Mouse (Mus musculus): ENCODE measurements around the gene Ccdc27. TPM values are rescaled to one million over a fixed set of nuclear protein-coding genes. Genes with fewer than 3 reads are reported as not detected.

Ccdc27 gene
- total and polyA plus RNA-seq, 3 experiments, result 0.49 TPM; not detected in 2

DNA sequence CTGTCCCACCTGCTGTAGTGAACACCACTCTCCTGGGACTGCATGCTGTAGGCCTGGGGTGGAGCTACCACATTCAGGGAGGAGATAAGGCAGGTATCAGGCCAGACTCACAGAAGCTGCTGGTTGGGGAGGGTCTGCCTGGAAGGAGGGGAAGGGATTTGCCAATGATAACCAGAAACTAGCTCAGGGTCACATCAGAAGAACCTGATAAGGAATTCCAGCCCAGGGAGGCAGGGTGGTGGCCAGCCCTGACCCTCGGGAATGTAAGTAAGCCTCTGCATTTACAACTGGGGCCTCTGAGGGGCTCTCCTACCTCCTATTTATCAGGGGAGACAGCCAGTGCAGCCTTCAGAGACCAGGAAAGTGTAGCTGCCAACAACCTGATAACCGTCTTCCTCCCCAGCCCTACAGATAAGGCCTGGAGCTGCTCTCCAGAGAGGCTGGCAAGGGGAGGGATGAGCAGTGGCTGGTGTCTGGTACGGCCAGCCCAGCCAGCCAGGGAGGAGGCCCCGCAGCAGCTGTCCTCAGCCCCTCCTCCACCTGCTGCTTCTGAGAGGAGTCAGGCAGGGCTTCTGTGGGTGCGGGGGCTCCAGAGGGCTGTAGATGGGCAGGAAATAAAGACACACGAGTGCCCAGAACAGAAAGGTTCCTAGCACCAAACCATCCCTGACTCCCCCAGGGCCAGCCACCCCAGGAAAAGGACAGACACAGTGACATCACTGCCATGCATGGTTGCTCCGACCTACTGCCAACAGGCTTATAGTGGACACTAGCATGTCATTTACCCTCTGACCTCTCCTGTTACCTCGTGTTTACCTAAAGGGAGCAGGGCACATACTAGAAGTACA is 18.5 kb downstream of the Ccdc27 start (continued):
- peak; percentile 74; the same call in 1 of the 2 replicates for TF ChIP-seq ETS1 (IDR thresholded peaks at IDR 0.05; ENCODE audit: low read depth, low read length)
- TF ChIP-seq HCFC1 (IDR thresholded peaks at IDR 0.05; ENCODE audit: low read depth, low read length), result peak; percentile 55; the same call in 1 of the 2 replicates
- peak; percentile 7; the same call in 1 of the 2 replicates for TF ChIP-seq ELF1 (IDR thresholded peaks at IDR 0.05; ENCODE audit: low read depth, low read length)
- peak; percentile 93 for TF ChIP-seq GATA1 (IDR thresholded peaks at IDR 0.05; ENCODE audit: low read depth, low read length)
- TF ChIP-seq SMC3 (IDR thresholded peaks at IDR 0.05; ENCODE audit: low read depth, low read length), result no peak

DNA sequence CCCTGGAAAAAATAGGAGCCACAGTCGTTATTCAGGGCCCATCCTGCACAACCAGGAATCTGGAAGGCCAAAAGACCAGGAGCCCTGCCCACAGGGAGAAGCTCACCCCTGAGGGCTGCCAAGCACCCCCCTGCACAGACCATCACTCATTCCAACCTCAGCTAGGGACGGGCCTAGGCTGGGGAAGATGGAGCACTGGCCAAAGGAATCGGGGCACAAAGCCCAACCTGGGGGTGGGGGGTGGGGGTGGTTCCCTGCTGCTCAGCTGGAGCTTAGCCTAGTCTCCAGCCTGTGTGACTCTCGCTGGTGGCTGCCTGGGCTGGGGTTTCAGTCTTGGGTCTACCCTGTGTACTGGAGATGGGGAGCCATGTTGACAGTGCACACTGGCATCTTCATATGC is 19.6 kb downstream of the Ccdc27 start:
- H3K9me3 ChIP-seq (replicated peaks; ENCODE audit: insufficient read depth, low read length), result no peaks in the 10 kb centered on the region
- peak overlapping the region; percentile 97 for H3K27ac ChIP-seq (ENCODE audit: control insufficient read depth, low read depth, low read length)
- TF ChIP-seq POLR2AphosphoS2 (IDR thresholded peaks at IDR 0.05; ENCODE audit: low read length) (no peak), CTCF (IDR thresholded peaks at IDR 0.05 in 2 of 3, conservative IDR thresholded peaks at IDR 0.05 in 1 of 3; ENCODE audit: control insufficient read depth in 1 of 3, insufficient read depth in 1 of 3, low read depth in 2 of 3, low read length in 3 of 3, poor library complexity in 1 of 3, severe bottlenecking in 1 of 3) (no peak), SIN3A (IDR thresholded peaks at IDR 0.05; ENCODE audit: low read length) (no peak), MAZ (IDR thresholded peaks at IDR 0.05; ENCODE audit: low read depth, low read length) (no peak), UBTF (IDR thresholded peaks at IDR 0.05; ENCODE audit: borderline replicate concordance, insufficient read depth, low read depth, low read length) (no peak), MYB (IDR thresholded peaks at IDR 0.05; ENCODE audit: low read depth, low read length) (no peak), EP300 (IDR thresholded peaks at IDR 0.05; ENCODE audit: low read depth in 1 of 2, low read length in 2 of 2) (no peak), MYC (IDR thresholded peaks at IDR 0.05; ENCODE audit: low read depth, low read length) (no peak), E2F4 (IDR thresholded peaks at IDR 0.05; ENCODE audit: borderline replicate concordance, low read depth, low read length) (no peak)
- H3K27me3 ChIP-seq (ENCODE audit: control insufficient read depth in 1 of 2, insufficient read depth in 2 of 2, low read length in 2 of 2), result no peaks in the 10 kb centered on the region
- DNase-seq (ENCODE audit: low read depth, low spot score), result no peak
- H3K79me2 ChIP-seq (ENCODE audit: control insufficient read depth, insufficient read depth, low read length, poor library complexity), result peaks cover 16% of the 10 kb centered on the region
- peaks cover 0 to 13% of the 10 kb centered on the region in 2 experiments; a peak in 3 of 4 replicates for H3K4me1 ChIP-seq (ENCODE audit: control insufficient read depth in 1 of 2, insufficient read depth in 2 of 2, low read length in 2 of 2)
- H3K36me3 ChIP-seq (ENCODE audit: control insufficient read depth in 1 of 2, insufficient read depth in 2 of 2, low read length in 2 of 2), result peaks cover 0 to 11% of the 10 kb centered on the region in 2 experiments
- H3K9ac ChIP-seq (ENCODE audit: control insufficient read depth, low read depth, low read length, poor library complexity, severe bottlenecking), result peak overlapping the region; percentile 58
- H3K4me3 ChIP-seq (ENCODE audit: control insufficient read depth in 1 of 2, insufficient read depth in 1 of 2, low read depth in 2 of 2, low read length in 2 of 2), result no peak overlapping the region

DNA sequence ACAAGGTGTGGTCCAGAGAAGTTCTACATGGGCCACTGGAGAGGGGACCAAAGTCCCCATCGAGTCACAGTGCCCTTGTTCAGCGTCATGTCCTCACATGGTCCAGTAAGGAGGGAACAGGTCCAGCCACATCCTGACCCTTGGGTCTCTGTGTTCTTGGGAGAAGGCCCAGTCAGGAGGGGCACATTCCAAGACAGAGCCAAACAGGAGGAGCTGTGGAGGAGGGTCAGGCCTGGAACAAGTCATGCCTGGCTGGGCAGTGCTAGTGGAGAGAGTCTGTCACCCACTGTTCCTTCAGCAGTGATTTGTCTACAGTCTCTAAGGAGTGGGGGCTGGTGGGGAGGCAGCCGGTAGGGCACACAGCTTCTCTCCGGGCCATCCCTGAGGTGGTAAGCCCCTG is 20.1 kb downstream of the Ccdc27 start:
- Histone ChIP-seq H3K4me3 (ENCODE audit: control insufficient read depth in 1 of 2, insufficient read depth in 1 of 2, low read depth in 2 of 2, low read length in 2 of 2) (no peak overlapping the region), H3K9me3 (replicated peaks; ENCODE audit: insufficient read depth, low read length) (no peaks in the 10 kb centered on the region), H3K79me2 (ENCODE audit: control insufficient read depth, insufficient read depth, low read length, poor library complexity) (peaks cover 16% of the 10 kb centered on the region), H3K36me3 (ENCODE audit: control insufficient read depth in 1 of 2, insufficient read depth in 2 of 2, low read length in 2 of 2) (peaks cover 0 to 11% of the 10 kb centered on the region in 2 experiments), H3K9ac (ENCODE audit: control insufficient read depth, low read depth, low read length, poor library complexity, severe bottlenecking) (no peak overlapping the region), H3K27me3 (ENCODE audit: control insufficient read depth in 1 of 2, insufficient read depth in 2 of 2, low read length in 2 of 2) (no peaks in the 10 kb centered on the region), H3K27ac (ENCODE audit: control insufficient read depth, low read depth, low read length) (0 out of 2 replicates have a peak overlapping the region, but pooled peaks have one; percentile 9), H3K4me1 (ENCODE audit: control insufficient read depth in 1 of 2, insufficient read depth in 2 of 2, low read length in 2 of 2) (peaks cover 0 to 13% of the 10 kb centered on the region in 2 experiments; a peak in 3 of 4 replicates)
- DNase-seq (ENCODE audit: low read depth, low spot score), result no peak
- TF ChIP-seq POLR2AphosphoS2 (IDR thresholded peaks at IDR 0.05; ENCODE audit: low read length) (no peak), HCFC1 (IDR thresholded peaks at IDR 0.05; ENCODE audit: low read depth, low read length) (no peak), EP300 (IDR thresholded peaks at IDR 0.05; ENCODE audit: low read depth in 1 of 2, low read length in 2 of 2) (no peak), POLR2AphosphoS5 (IDR thresholded peaks at IDR 0.05; ENCODE audit: borderline replicate concordance, low read depth, low read length) (no peak), ELF1 (IDR thresholded peaks at IDR 0.05; ENCODE audit: low read depth, low read length) (no peak), E2F4 (IDR thresholded peaks at IDR 0.05; ENCODE audit: borderline replicate concordance, low read depth, low read length) (no peak), GABPA (IDR thresholded peaks at IDR 0.05; ENCODE audit: low read depth, low read length) (no peak), TAL1 (IDR thresholded peaks at IDR 0.05; ENCODE audit: low read length) (no peak), CHD1 (IDR thresholded peaks at IDR 0.05; ENCODE audit: low read depth, low read length) (no peak), NELFE (IDR thresholded peaks at IDR 0.05; ENCODE audit: low read depth, low read length) (no peak), USF2 (IDR thresholded peaks at IDR 0.05; ENCODE audit: borderline replicate concordance in 1 of 2, insufficient read depth in 1 of 2, low read depth in 1 of 2, low read length in 2 of 2) (no peak), GATA1 (IDR thresholded peaks at IDR 0.05; ENCODE audit: low read depth, low read length) (no peak), USF1 (IDR thresholded peaks at IDR 0.05; ENCODE audit: low read depth, low read length) (no peak), MYB (IDR thresholded peaks at IDR 0.05; ENCODE audit: low read depth, low read length) (no peak), ZC3H11A (IDR thresholded peaks at IDR 0.05; ENCODE audit: low read depth, low read length) (no peak), MAFK (IDR thresholded peaks at IDR 0.05; ENCODE audit: borderline replicate concordance, low read depth, low read length) (no peak)
